Mouse (Mus musculus): Measurements from ENCODE around the gene Hjurp. TPM values are rescaled to one million over a fixed set of nuclear protein-coding genes. Genes with fewer than 3 reads are reported as not detected.
A peak's percentile ranks its signal among the peaks of the same experiment; 100 is the strongest.

Hjurp gene
- polyA plus RNA-seq, 1 experiment from 2014 or later, result 141 TPM

DNA sequence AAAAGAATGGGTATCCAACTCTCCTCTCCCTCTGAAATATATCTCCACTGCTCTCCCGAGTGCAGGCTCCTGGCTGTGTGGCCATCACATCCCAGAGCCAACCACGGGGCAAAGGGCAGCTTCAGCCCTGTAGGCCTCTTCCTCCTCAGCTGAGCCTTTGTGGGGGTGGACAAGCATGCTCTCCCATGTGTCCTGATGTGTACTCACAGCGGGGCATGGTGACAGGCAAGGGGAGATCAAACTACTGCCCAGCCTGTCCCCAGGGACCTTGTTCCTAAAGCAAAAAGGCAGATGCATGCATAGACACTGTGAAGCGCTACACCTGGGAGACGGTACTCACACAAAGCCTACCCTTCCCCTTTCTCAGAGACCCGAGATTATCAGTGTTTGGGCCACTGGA, 17.3 kb downstream of the Hjurp start:
- ATAC-seq (ENCODE audit: insufficient read depth, low FRiP score, low TSS enrichment) (peak; percentile 5), DNase-seq (ENCODE audit: low spot score) (no peak)
- Histone ChIP-seq H3K27me3 (ENCODE audit: control insufficient read depth, insufficient read depth, low read length) (no peaks in the 10 kb centered on the region), H3K4me3 (ENCODE audit: low read depth, low read length) (no peak overlapping the region), H3K4me1 (ENCODE audit: control insufficient read depth, insufficient read depth, low read length) (no peaks in the 10 kb centered on the region), H3K4me2 (ENCODE audit: low read depth) (no peak overlapping the region), H3K9ac (ENCODE audit: low read length) (no peak overlapping the region), H3K9me3 (ENCODE audit: control insufficient read depth, low read length) (peaks cover 76% of the 10 kb centered on the region), H3K36me3 (ENCODE audit: control insufficient read depth, insufficient read depth, low read length) (peaks cover 45% of the 10 kb centered on the region), H3K27ac (ENCODE audit: low read depth, low read length) (no peak overlapping the region)
- WGBS, result 81% methylated on average over 6 of the region's 6 CpGs

DNA sequence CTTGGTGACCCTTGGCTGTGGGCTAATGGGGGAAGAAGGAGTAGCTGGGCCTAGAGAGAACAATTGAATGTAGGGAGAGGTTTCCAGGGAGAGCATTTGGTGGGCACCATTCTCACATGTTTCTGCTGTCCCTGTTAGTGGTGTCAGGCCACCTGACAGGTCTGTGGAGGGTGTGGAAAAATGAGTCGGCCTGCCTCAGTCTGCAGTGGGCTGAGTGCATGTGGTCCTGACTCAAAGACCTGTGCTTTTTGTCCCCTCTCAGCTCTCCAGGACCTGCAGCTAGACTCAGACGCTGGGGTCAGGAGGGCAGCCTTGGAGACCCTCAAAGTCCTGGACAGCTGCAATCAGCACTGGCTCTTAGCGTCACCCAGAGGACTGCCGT, 17.8 kb downstream of the Hjurp start:
- DNase-seq (ENCODE audit: low spot score) (peak; percentile 63), ATAC-seq (ENCODE audit: insufficient read depth, low FRiP score, low TSS enrichment) (peak; percentile 3; the same call in 1 of the 2 replicates)
- no peaks in the 10 kb centered on the region for H3K27me3 ChIP-seq (ENCODE audit: control insufficient read depth, insufficient read depth, low read length)
- no peak overlapping the region for H3K4me2 ChIP-seq (ENCODE audit: low read depth)
- H3K4me1 ChIP-seq (ENCODE audit: control insufficient read depth, insufficient read depth, low read length), result no peaks in the 10 kb centered on the region
- H3K9me3 ChIP-seq (ENCODE audit: control insufficient read depth, low read length), result peaks cover 76% of the 10 kb centered on the region
- H3K27ac ChIP-seq (ENCODE audit: low read depth, low read length), result 0 out of 2 replicates have a peak overlapping the region, but pooled peaks have one; percentile 0
- no peak overlapping the region for H3K9ac ChIP-seq (ENCODE audit: low read length)
- no peak overlapping the region for H3K4me3 ChIP-seq (ENCODE audit: low read depth, low read length)
- 76% methylated on average over 4 of the region's 4 CpGs for WGBS
- peaks cover 40% of the 10 kb centered on the region for H3K36me3 ChIP-seq (ENCODE audit: control insufficient read depth, insufficient read depth, low read length)

GRCm38 (mm10) chr1:88258881-88259642, 18.4 kb downstream of the Hjurp start:
- no peak overlapping the region for H3K9ac ChIP-seq (ENCODE audit: low read length)
- H3K36me3 ChIP-seq (ENCODE audit: control insufficient read depth, insufficient read depth, low read length), result peaks cover 34% of the 10 kb centered on the region
- WGBS, result 77% methylated on average over 8 of the region's 8 CpGs
- no peaks in the 10 kb centered on the region for H3K27me3 ChIP-seq (ENCODE audit: control insufficient read depth, insufficient read depth, low read length)
- DNase-seq (ENCODE audit: low spot score) (no peak), ATAC-seq (ENCODE audit: insufficient read depth, low FRiP score, low TSS enrichment) (peak; percentile 2)
- no peak overlapping the region for H3K4me3 ChIP-seq (ENCODE audit: low read depth, low read length)
- no peak overlapping the region for H3K4me2 ChIP-seq (ENCODE audit: low read depth)
- no peaks in the 10 kb centered on the region for H3K4me1 ChIP-seq (ENCODE audit: control insufficient read depth, insufficient read depth, low read length)
- 0 out of 2 replicates have a peak overlapping the region, but pooled peaks have one; percentile 0 for H3K27ac ChIP-seq (ENCODE audit: low read depth, low read length)
- peaks cover 78% of the 10 kb centered on the region for H3K9me3 ChIP-seq (ENCODE audit: control insufficient read depth, low read length)

DNA sequence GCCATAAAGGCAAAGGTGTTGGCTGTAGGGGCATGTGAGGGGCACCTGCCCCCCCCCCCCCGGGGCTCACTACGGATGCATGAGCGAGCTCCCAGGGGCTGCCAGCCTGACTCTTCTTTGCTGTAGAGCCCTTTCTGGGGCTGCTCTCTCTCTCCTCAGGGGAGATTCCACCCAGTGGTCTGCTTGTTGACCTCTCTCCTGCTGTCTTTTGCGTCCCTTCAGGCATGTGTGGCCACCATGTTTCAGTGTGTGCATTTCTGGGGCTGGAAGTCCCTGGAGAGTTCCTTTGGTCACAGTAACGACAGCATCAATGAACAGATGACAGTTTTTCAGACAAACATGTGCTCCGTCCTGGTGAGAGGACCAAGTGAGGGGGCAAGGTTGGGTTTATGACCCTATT, 19.1 kb downstream of the Hjurp start:
- Histone ChIP-seq H3K4me3 (ENCODE audit: low read depth, low read length) (no peak overlapping the region), H3K4me1 (ENCODE audit: control insufficient read depth, insufficient read depth, low read length) (no peaks in the 10 kb centered on the region), H3K9ac (ENCODE audit: low read length) (no peak overlapping the region), H3K4me2 (ENCODE audit: low read depth) (no peak overlapping the region), H3K36me3 (ENCODE audit: control insufficient read depth, insufficient read depth, low read length) (peaks cover 27% of the 10 kb centered on the region), H3K27ac (ENCODE audit: low read depth, low read length) (no peak overlapping the region), H3K27me3 (ENCODE audit: control insufficient read depth, insufficient read depth, low read length) (no peaks in the 10 kb centered on the region), H3K9me3 (ENCODE audit: control insufficient read depth, low read length) (peaks cover 78% of the 10 kb centered on the region)
- ATAC-seq (ENCODE audit: insufficient read depth, low FRiP score, low TSS enrichment) (no peak), DNase-seq (ENCODE audit: low spot score) (no peak)
- 66% methylated on average over 6 of the region's 6 CpGs for WGBS

- H3K27me3 ChIP-seq (ENCODE audit: control insufficient read depth, insufficient read depth, low read length), result no peaks in the 10 kb centered on the region
- DNase-seq (ENCODE audit: low spot score) (no peak), ATAC-seq (ENCODE audit: insufficient read depth, low FRiP score, low TSS enrichment) (no peak)
- no peaks in the 10 kb centered on the region for H3K4me1 ChIP-seq (ENCODE audit: control insufficient read depth, insufficient read depth, low read length)
- H3K27ac ChIP-seq (ENCODE audit: low read depth, low read length), result no peak overlapping the region
- no peak overlapping the region for H3K9ac ChIP-seq (ENCODE audit: low read length)
- H3K9me3 ChIP-seq (ENCODE audit: control insufficient read depth, low read length), result peaks cover 83% of the 10 kb centered on the region
- WGBS, result 77% methylated on average over 6 of the region's 6 CpGs
- H3K4me3 ChIP-seq (ENCODE audit: low read depth, low read length), result no peak overlapping the region
- no peak overlapping the region for H3K4me2 ChIP-seq (ENCODE audit: low read depth)
- H3K36me3 ChIP-seq (ENCODE audit: control insufficient read depth, insufficient read depth, low read length), result peaks cover 20% of the 10 kb centered on the region
Measured at GRCm38 (mm10) chr1:88257681-88258080, 19.8 kb downstream of the Hjurp start.

GRCm38 (mm10) chr1:88256886-88257663, 20.4 kb downstream of the Hjurp start:
- H3K27ac ChIP-seq (ENCODE audit: low read depth, low read length), result no peak overlapping the region
- no peak overlapping the region for H3K4me2 ChIP-seq (ENCODE audit: low read depth)
- no peak for ATAC-seq (ENCODE audit: insufficient read depth, low FRiP score, low TSS enrichment)
- 78% methylated on average over 10 of the region's 10 CpGs for whole genome bisulfite sequencing
- no peaks in the 10 kb centered on the region for H3K27me3 ChIP-seq (ENCODE audit: control insufficient read depth, insufficient read depth, low read length)
- DNase-seq (ENCODE audit: low spot score), result no peak
- peaks cover 14% of the 10 kb centered on the region for H3K36me3 ChIP-seq (ENCODE audit: control insufficient read depth, insufficient read depth, low read length)
- H3K4me3 ChIP-seq (ENCODE audit: low read depth, low read length), result no peak overlapping the region
- peaks cover 89% of the 10 kb centered on the region for H3K9me3 ChIP-seq (ENCODE audit: control insufficient read depth, low read length)
- H3K4me1 ChIP-seq (ENCODE audit: control insufficient read depth, insufficient read depth, low read length), result no peaks in the 10 kb centered on the region
- no peak overlapping the region for H3K9ac ChIP-seq (ENCODE audit: low read length)

GRCm38 (mm10) chr1:88255989-88256754, 21.3 kb downstream of the Hjurp start:
- H3K27me3 ChIP-seq (ENCODE audit: control insufficient read depth, insufficient read depth, low read length), result no peaks in the 10 kb centered on the region
- 79% methylated on average over 13 of the region's 13 CpGs for WGBS
- H3K9me3 ChIP-seq (ENCODE audit: control insufficient read depth, low read length), result peaks cover 89% of the 10 kb centered on the region
- H3K4me3 ChIP-seq (ENCODE audit: low read depth, low read length), result no peak overlapping the region
- H3K4me2 ChIP-seq (ENCODE audit: low read depth), result no peak overlapping the region
- DNase-seq (ENCODE audit: low spot score) (no peak), ATAC-seq (ENCODE audit: insufficient read depth, low FRiP score, low TSS enrichment) (no peak)
- peaks cover 8% of the 10 kb centered on the region for H3K36me3 ChIP-seq (ENCODE audit: control insufficient read depth, insufficient read depth, low read length)
- H3K27ac ChIP-seq (ENCODE audit: low read depth, low read length), result no peak overlapping the region
- no peaks in the 10 kb centered on the region for H3K4me1 ChIP-seq (ENCODE audit: control insufficient read depth, insufficient read depth, low read length)
- no peak overlapping the region for H3K9ac ChIP-seq (ENCODE audit: low read length)

- Histone ChIP-seq H3K36me3 (ENCODE audit: control insufficient read depth, insufficient read depth, low read length) (peaks cover 5% of the 10 kb centered on the region), H3K4me1 (ENCODE audit: control insufficient read depth, insufficient read depth, low read length) (no peaks in the 10 kb centered on the region), H3K27me3 (ENCODE audit: control insufficient read depth, insufficient read depth, low read length) (no peaks in the 10 kb centered on the region), H3K9me3 (ENCODE audit: control insufficient read depth, low read length) (peaks cover 92% of the 10 kb centered on the region), H3K9ac (ENCODE audit: low read length) (no peak overlapping the region), H3K4me3 (ENCODE audit: low read depth, low read length) (no peak overlapping the region), H3K27ac (ENCODE audit: low read depth, low read length) (no peak overlapping the region), H3K4me2 (ENCODE audit: low read depth) (no peak overlapping the region)
- DNase-seq (ENCODE audit: low spot score), result no peak
- 63% methylated on average over 2 of the region's 2 CpGs for WGBS
- no peak for ATAC-seq (ENCODE audit: insufficient read depth, low FRiP score, low TSS enrichment)
Measured at GRCm38 (mm10) chr1:88255466-88255857, 22.0 kb downstream of the Hjurp start.
